Mouse (Mus musculus) hindbrain, postnatal 0 days (tissue): ENCODE measurements around the gene Anp32e. TPM values are rescaled to one million over a fixed set of nuclear protein-coding genes. Genes with fewer than 3 reads are reported as not detected.
A peak's percentile ranks its signal among the peaks of the same experiment; 100 is the strongest.

Experiments used
- ATAC-seq: fragments of 200-750 bp; cut with Nextera tagmentation; 2 replicates; pipeline ENCODE4 v1.8.0; 2017; ENCODE audit warnings: mild to moderate bottlenecking, moderate TSS enrichment, moderate library complexity
- DNase-seq: peaks from one replicate; pipeline ENCODE4 v3.0.0-alpha.2; 2015; ENCODE audit warnings: low spot score
- H3K27ac ChIP-seq: fragments of 300-500 bp; sonication (generic); 2 replicates; pipeline ENCODE4 v1.5.1; 2014; ENCODE audit warnings: mild to moderate bottlenecking
- H3K27me3 ChIP-seq: fragments of 300-500 bp; sonication (generic); 2 replicates; pipeline ENCODE4 v1.6.1; 2014; ENCODE audit warnings: low read length, mixed read lengths; ENCODE audit not compliant: insufficient read depth
- H3K36me3 ChIP-seq: fragments of 300-500 bp; sonication (generic); 2 replicates; pipeline ENCODE4 v1.6.1; 2014; ENCODE audit warnings: low read length, mixed read lengths; ENCODE audit not compliant: insufficient read depth
- H3K4me1 ChIP-seq: fragments of 300-500 bp; sonication (generic); 2 replicates; pipeline ENCODE4 v1.6.1; 2014; ENCODE audit warnings: antibody characterized with exemption, low read length, mixed read lengths; ENCODE audit not compliant: insufficient read depth
- H3K4me2 ChIP-seq: fragments of 300-500 bp; sonication (generic); 2 replicates; pipeline ENCODE4 v1.6.1; 2014; ENCODE audit warnings: low read depth, mild to moderate bottlenecking, low read length, moderate library complexity, mixed read lengths
- H3K4me3 ChIP-seq: fragments of 300-500 bp; sonication (generic); 2 replicates; pipeline ENCODE4 v1.5.1; 2014; ENCODE audit warnings: low read length
- H3K9ac ChIP-seq: fragments of 300-500 bp; sonication (generic); replicated peaks from 2 replicates; pipeline ENCODE4 v1.6.1; 2014; ENCODE audit warnings: mild to moderate bottlenecking, low read length, moderate library complexity, mixed read lengths
- H3K9me3 ChIP-seq: fragments of 300-500 bp; sonication (generic); 2 replicates; pipeline ENCODE4 v1.6.1; 2016; ENCODE audit warnings: low read length, mixed read lengths
- CTCF ChIP-seq: IDR thresholded peaks from 2 replicates; pipeline ENCODE4 v1.5.1; 2016; ENCODE audit warnings: antibody characterized with exemption, control low read depth, low read depth
- WGBS: fragments of 180-500 bp; shearing (Covaris S2); extraction: QIAGEN DNeasy Blood & Tissue Kit; methylation state at CpG from one replicate; pipeline ENCODE4 v1.1.7; 2014; 5-methylcytosine and 5-hydroxymethylcytosine counted together
- polyA plus RNA-seq: library from polyadenylated mRNA; unstranded; fragments of >200 nt; fragmentation: Nextera tagmentation; extraction: Ambion mirVana; gene quantifications from 2 replicates; pipeline ENCODE4 v1.2.1, GENCODE M21; 2015
- total RNA-seq: library from RNA; depleted of rRNA; stranded (reverse); fragments of >200 nt; gene quantifications from 2 replicates; pipeline ENCODE4 v1.2.3, GENCODE M21; 2014

The Anp32e gene
- total and polyA plus RNA-seq, 2 experiments from 2014 or later, result 27.5 to 127 TPM

GRCm38 (mm10) chr3:95987386-95988110, 58.5 kb downstream of the Anp32e start:
- TF ChIP-seq CTCF, result no peak
- no peak for DNase-seq
- Histone ChIP-seq H3K9ac (no peak overlapping the region), H3K27ac (no peak overlapping the region), H3K4me2 (no peak overlapping the region), H3K9me3 (no peaks in the 10 kb centered on the region), H3K36me3 (peaks cover 35% of the 10 kb centered on the region), H3K4me3 (no peak overlapping the region), H3K27me3 (no peaks in the 10 kb centered on the region), H3K4me1 (peaks cover 23% of the 10 kb centered on the region)
- WGBS, result 72% methylated on average over 6 of the region's 6 CpGs
- no peak for ATAC-seq

- Histone ChIP-seq H3K9ac (no peak overlapping the region), H3K27me3 (no peaks in the 10 kb centered on the region), H3K4me1 (peaks cover 23% of the 10 kb centered on the region), H3K4me3 (no peak overlapping the region), H3K4me2 (no peak overlapping the region), H3K27ac (no peak overlapping the region), H3K36me3 (peaks cover 35% of the 10 kb centered on the region), H3K9me3 (no peaks in the 10 kb centered on the region)
- DNase-seq, result no peak
- no peak for ATAC-seq
- 97% methylated on average over 1 of the region's 1 CpGs for WGBS
- no peak for TF ChIP-seq CTCF
Measured at GRCm38 (mm10) chr3:95988138-95988537, 59.1 kb downstream of the Anp32e start.

GRCm38 (mm10) chr3:95988969-95989368, 59.9 kb downstream of the Anp32e start:
- peak; percentile 59 for DNase-seq

GRCm38 (mm10) chr3:95990413-95990941, 61.4 kb downstream of the Anp32e start:
- DNase-seq (no peak), ATAC-seq (no peak)
- Histone ChIP-seq H3K9ac (no peak overlapping the region), H3K4me3 (no peak overlapping the region), H3K27ac (no peak overlapping the region), H3K4me2 (no peak overlapping the region), H3K4me1 (peaks cover 26% of the 10 kb centered on the region), H3K27me3 (no peaks in the 10 kb centered on the region), H3K36me3 (peaks cover 35% of the 10 kb centered on the region), H3K9me3 (no peaks in the 10 kb centered on the region)
- TF ChIP-seq CTCF, result no peak
- WGBS, result 89% methylated on average over 12 of the region's 12 CpGs

More at GRCm38 (mm10) chr3:95988969-95989368, 59.9 kb downstream of the Anp32e start:
- no peak for ATAC-seq
- H3K4me1 ChIP-seq, result peaks cover 30% of the 10 kb centered on the region
- H3K9me3 ChIP-seq, result no peaks in the 10 kb centered on the region
- peak overlapping the region; percentile 45; the same call in 1 of the 2 replicates for H3K27ac ChIP-seq
- no peaks in the 10 kb centered on the region for H3K27me3 ChIP-seq
- H3K36me3 ChIP-seq, result peaks cover 35% of the 10 kb centered on the region
- H3K4me2 ChIP-seq, result no peak overlapping the region
- no peak overlapping the region for H3K4me3 ChIP-seq
- TF ChIP-seq CTCF, result no peak
- 44% methylated on average over 10 of the region's 10 CpGs for WGBS
- no peak overlapping the region for H3K9ac ChIP-seq

- 0 out of 2 replicates have a peak overlapping the region, but pooled peaks have one; percentile 20 for H3K27ac ChIP-seq
- TF ChIP-seq CTCF, result no peak
- H3K4me1 ChIP-seq, result peaks cover 23% of the 10 kb centered on the region
- peak overlapping the region; percentile 82 for H3K4me3 ChIP-seq
- H3K4me2 ChIP-seq, result peak overlapping the region; percentile 93
- no peak for ATAC-seq
- H3K36me3 ChIP-seq, result peaks cover 35% of the 10 kb centered on the region
- H3K9ac ChIP-seq, result peak overlapping the region; percentile 98; the same call in 1 of the 2 replicates
- DNase-seq, result no peak
- no peaks in the 10 kb centered on the region for H3K9me3 ChIP-seq
- WGBS, result 33% methylated on average over 5 of the region's 5 CpGs
- H3K27me3 ChIP-seq, result no peaks in the 10 kb centered on the region
Measured at GRCm38 (mm10) chr3:95992990-95993603, 64.1 kb downstream of the Anp32e start.

GRCm38 (mm10) chr3:95993881-95994280, 64.8 kb downstream of the Anp32e start:
- Histone ChIP-seq H3K4me2 (peak overlapping the region; percentile 93), H3K9ac (peak overlapping the region; percentile 98), H3K27me3 (no peaks in the 10 kb centered on the region), H3K4me3 (peak overlapping the region; percentile 82), H3K9me3 (no peaks in the 10 kb centered on the region), H3K27ac (peak overlapping the region; percentile 96; the same call in 1 of the 2 replicates), H3K4me1 (peaks cover 23% of the 10 kb centered on the region), H3K36me3 (peaks cover 29% of the 10 kb centered on the region)
- TF ChIP-seq CTCF, result 0 out of 2 replicates have a peak, but pooled peaks have one; percentile 3
- DNase-seq, result peak; percentile 37
- 14% methylated on average over 4 of the region's 4 CpGs for WGBS
- ATAC-seq, result no peak
